Mouse (Mus musculus): Measurements from ENCODE around the gene Gm38431. TPM values are rescaled to one million over a fixed set of nuclear protein-coding genes. Genes with fewer than 3 reads are reported as not detected.

Gm38431 gene
- 283 and 327 TPM in 2 replicates for polyA plus RNA-seq (2012)

GRCm38 (mm10) chr9:21091707-21092320 lies at the start of gene Gm38431, which contains the start of gene Raver1:
Gene Gm38431 (minus strand): TSS chr9:21091997.
Gene Raver1 (minus strand): TSS chr9:21092008.

GRCm38 (mm10) chr9:21131059-21131956 lies 39.5 kb upstream of the Gm38431 start, which contains the start of gene Tyk2:
Gene Tyk2 (minus strand): TSS chr9:21131243.

GRCm38 (mm10) chr9:21073044-21073840 lies 18.6 kb downstream of the Gm38431 start, which contains the start of the genes Gm49373 and Fdx1l:
Gene Gm49373 (minus strand): TSS chr9:21073096.
Gene Fdx1l (minus strand): TSS chr9:21073614.

GRCm38 (mm10) chr9:21067006-21067684 lies 24.7 kb downstream of the Gm38431 start, which contains the start of gene Zglp1:
Gene Zglp1 (minus strand): TSS chr9:21067093.

GRCm38 (mm10) chr9:21031896-21032351 lies 59.9 kb downstream of the Gm38431 start, which contains the start of gene Icam5:
Gene Icam5 (plus strand): TSS chr9:21032073.

GRCm38 (mm10) chr9:21029291-21030054 lies 62.3 kb downstream of the Gm38431 start, which contains the start of gene Icam4:
Gene Icam4 (plus strand): TSS chr9:21029373.

Other genes with a start within 250 kb of the Gm38431 start
- gene A230050P20Rik, start 223.4 kb downstream of the Gm38431 start, polyA plus RNA-seq (2012) = 124 and 174 TPM in 2 replicates
- 2.7 and 4.1 TPM in 2 replicates for gene Angptl6, start 212.3 kb downstream of the Gm38431 start, polyA plus RNA-seq (2012)
- gene Ppan, start 203.8 kb downstream of the Gm38431 start, polyA plus RNA-seq (2012) = 281 and 400 TPM in 2 replicates
- gene Eif3g, start 193.4 kb downstream of the Gm38431 start, polyA plus RNA-seq (2012) = 554 and 634 TPM in 2 replicates
- 124 and 137 TPM in 2 replicates for gene Dnmt1, start 132.1 kb downstream of the Gm38431 start, polyA plus RNA-seq (2012)
- 4.0 and 5.2 TPM in 2 replicates for gene S1pr2, start 115.2 kb downstream of the Gm38431 start, polyA plus RNA-seq (2012)
- 111 and 114 TPM in 2 replicates for gene Mrpl4, start 89.3 kb downstream of the Gm38431 start, polyA plus RNA-seq (2012)
- 23.4 and 36.2 TPM in 2 replicates for gene Icam1, start 76.0 kb downstream of the Gm38431 start, polyA plus RNA-seq (2012)
- 21.8 and 32.7 TPM in 2 replicates for gene Icam4, start 62.6 kb downstream of the Gm38431 start, polyA plus RNA-seq (2012)
- gene Icam5, start 59.9 kb downstream of the Gm38431 start, polyA plus RNA-seq (2012) = 0.32 and 0.57 TPM in 2 replicates
- 3.1 and 7.5 TPM in 2 replicates for gene Zglp1, start 24.9 kb downstream of the Gm38431 start, polyA plus RNA-seq (2012)
- gene Gm49373, start 18.9 kb downstream of the Gm38431 start, polyA plus RNA-seq (2012) = 1.6 and 2.0 TPM in 2 replicates
- 26.8 and 32.5 TPM in 2 replicates for gene Fdx1l, start 18.4 kb downstream of the Gm38431 start, polyA plus RNA-seq (2012)
- gene Raver1, start within 50 bp of the Gm38431 start, polyA plus RNA-seq (2012) = 94.4 and 110 TPM in 2 replicates
- gene Tyk2, start 39.2 kb upstream of the Gm38431 start, polyA plus RNA-seq (2012) = 36.6 and 36.8 TPM in 2 replicates
- gene Cdc37, start 58.0 kb upstream of the Gm38431 start, polyA plus RNA-seq (2012) = 317 and 381 TPM in 2 replicates
- gene Pde4a, start 73.7 kb upstream of the Gm38431 start, polyA plus RNA-seq (2012) = 15.4 and 17.1 TPM in 2 replicates
- gene Keap1, start 147.4 kb upstream of the Gm38431 start, polyA plus RNA-seq (2012) = 66.5 and 66.9 TPM in 2 replicates
- 0.24 and 0.41 TPM in 2 replicates for gene S1pr5, start 156.4 kb upstream of the Gm38431 start, polyA plus RNA-seq (2012)
- gene Atg4d, start 173.3 kb upstream of the Gm38431 start, polyA plus RNA-seq (2012) = 21.4 and 22.7 TPM in 2 replicates
- gene Kri1, start 196.0 kb upstream of the Gm38431 start, polyA plus RNA-seq (2012) = 58.2 and 90.2 TPM in 2 replicates
- gene Cdkn2d, start 199.4 kb upstream of the Gm38431 start, polyA plus RNA-seq (2012) = 45.6 and 52.9 TPM in 2 replicates
- gene Ap1m2, start 220.3 kb upstream of the Gm38431 start, polyA plus RNA-seq (2012) = 0.10 and 0.13 TPM in 2 replicates
- 121 and 136 TPM in 2 replicates for gene Slc44a2, start 228.7 kb upstream of the Gm38431 start, polyA plus RNA-seq (2012)

All from megakaryocyte-erythroid progenitor cell, adult 5 weeks (primary cell).